Mouse (Mus musculus): ENCODE data around the gene Nsg1. TPM values are rescaled to one million over a fixed set of nuclear protein-coding genes. Genes with fewer than 3 reads are reported as not detected.
A peak's percentile ranks its signal among the peaks of the same experiment; 100 is the strongest.

Gene Nsg1
- polyA plus RNA-seq, 1 experiment, result 314 TPM

- Histone ChIP-seq H3K27ac (ENCODE audit: insufficient read depth, low read length) (peak overlapping the region; percentile 72), H3K4me3 (ENCODE audit: insufficient read depth, low read length) (no peak overlapping the region), H3K4me1 (ENCODE audit: control insufficient read depth, insufficient read depth, low read length) (peaks cover 27% of the 10 kb centered on the region)
- TF ChIP-seq POLR2A (IDR thresholded peaks at IDR 0.05; ENCODE audit: extremely low read depth, insufficient read depth, low read length), result no peak
- TF ChIP-seq CTCF (IDR thresholded peaks at IDR 0.05; ENCODE audit: extremely low read depth, insufficient read depth, low read length), result no peak
Observed at GRCm38 (mm10) chr5:38151264-38151663, 8.4 kb downstream of the Nsg1 start.

- Histone ChIP-seq H3K27ac (ENCODE audit: insufficient read depth, low read length) (no peak overlapping the region), H3K4me3 (ENCODE audit: insufficient read depth, low read length) (no peak overlapping the region), H3K4me1 (ENCODE audit: control insufficient read depth, insufficient read depth, low read length) (peaks cover 15% of the 10 kb centered on the region)
- TF ChIP-seq POLR2A (IDR thresholded peaks at IDR 0.05; ENCODE audit: extremely low read depth, insufficient read depth, low read length) (no peak), CTCF (IDR thresholded peaks at IDR 0.05; ENCODE audit: extremely low read depth, insufficient read depth, low read length) (no peak)
Observed at GRCm38 (mm10) chr5:38146524-38146923, 13.2 kb downstream of the Nsg1 start.

GRCm38 (mm10) chr5:38140893-38141292 is 18.8 kb downstream of the Nsg1 start:
- TF ChIP-seq CTCF (IDR thresholded peaks at IDR 0.05; ENCODE audit: extremely low read depth, insufficient read depth, low read length) (no peak), POLR2A (IDR thresholded peaks at IDR 0.05; ENCODE audit: extremely low read depth, insufficient read depth, low read length) (no peak)
- no peak overlapping the region for H3K27ac ChIP-seq (ENCODE audit: insufficient read depth, low read length)
- no peak overlapping the region for H3K4me3 ChIP-seq (ENCODE audit: insufficient read depth, low read length)
- H3K4me1 ChIP-seq (ENCODE audit: control insufficient read depth, insufficient read depth, low read length), result no peaks in the 10 kb centered on the region

DNA sequence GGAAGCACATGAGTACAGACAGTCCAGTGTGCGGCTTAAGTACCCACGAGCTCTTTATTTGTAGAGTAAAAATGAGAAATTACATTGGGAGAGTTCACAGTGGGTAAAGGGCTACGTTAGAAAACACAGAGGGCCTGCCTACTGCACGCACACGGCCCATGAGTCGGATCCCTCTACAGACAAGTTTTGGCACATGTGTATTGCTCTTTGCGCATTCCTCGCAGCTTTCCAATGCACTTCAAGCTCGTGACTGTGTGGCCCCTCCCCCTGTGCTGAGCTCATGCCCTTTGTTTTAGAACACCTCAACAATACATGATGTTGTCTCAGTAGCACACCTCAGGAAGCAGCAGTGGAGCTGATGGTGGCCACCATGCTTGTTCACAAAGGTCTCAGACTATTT is 22.5 kb downstream of the Nsg1 start:
- H3K27ac ChIP-seq (ENCODE audit: insufficient read depth, low read length), result no peak overlapping the region
- no peak overlapping the region for H3K4me3 ChIP-seq (ENCODE audit: insufficient read depth, low read length)
- no peaks in the 10 kb centered on the region for H3K4me1 ChIP-seq (ENCODE audit: control insufficient read depth, insufficient read depth, low read length)
- no peak for TF ChIP-seq CTCF (IDR thresholded peaks at IDR 0.05; ENCODE audit: extremely low read depth, insufficient read depth, low read length)
- TF ChIP-seq POLR2A (IDR thresholded peaks at IDR 0.05; ENCODE audit: extremely low read depth, insufficient read depth, low read length), result no peak

- no peak overlapping the region for H3K4me3 ChIP-seq (ENCODE audit: insufficient read depth, low read length)
- H3K4me1 ChIP-seq (ENCODE audit: control insufficient read depth, insufficient read depth, low read length), result no peaks in the 10 kb centered on the region
- H3K27ac ChIP-seq (ENCODE audit: insufficient read depth, low read length), result no peak overlapping the region
- TF ChIP-seq POLR2A (IDR thresholded peaks at IDR 0.05; ENCODE audit: extremely low read depth, insufficient read depth, low read length) (no peak), CTCF (IDR thresholded peaks at IDR 0.05; ENCODE audit: extremely low read depth, insufficient read depth, low read length) (no peak)
Observed at GRCm38 (mm10) chr5:38136247-38136646, 23.5 kb downstream of the Nsg1 start.

DNA sequence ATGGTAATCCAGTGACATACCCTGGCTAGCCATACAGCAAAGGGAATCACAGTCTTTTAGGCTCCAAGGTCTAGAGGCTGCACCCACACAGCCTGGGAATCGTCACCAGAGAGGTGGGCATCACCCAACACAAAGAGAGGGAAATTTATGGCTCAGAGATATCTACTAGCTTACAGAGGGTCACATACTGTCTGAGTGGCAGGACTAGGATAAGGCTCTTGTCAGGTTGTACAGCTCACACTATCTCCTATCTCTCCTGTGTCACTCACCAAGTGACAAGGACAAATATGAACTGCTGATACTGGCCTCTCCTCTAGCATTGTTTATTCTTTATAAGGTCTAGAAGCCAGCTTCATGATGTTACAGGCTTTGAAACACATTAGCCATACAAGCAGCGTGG is 30.4 kb downstream of the Nsg1 start:
- Histone ChIP-seq H3K4me1 (ENCODE audit: control insufficient read depth, insufficient read depth, low read length) (no peaks in the 10 kb centered on the region), H3K27ac (ENCODE audit: insufficient read depth, low read length) (no peak overlapping the region), H3K4me3 (ENCODE audit: insufficient read depth, low read length) (no peak overlapping the region)
- TF ChIP-seq CTCF (IDR thresholded peaks at IDR 0.05; ENCODE audit: extremely low read depth, insufficient read depth, low read length) (no peak), POLR2A (IDR thresholded peaks at IDR 0.05; ENCODE audit: extremely low read depth, insufficient read depth, low read length) (no peak)

GRCm38 (mm10) chr5:38126519-38127306 is 33.0 kb downstream of the Nsg1 start:
- TF ChIP-seq POLR2A (IDR thresholded peaks at IDR 0.05; ENCODE audit: extremely low read depth, insufficient read depth, low read length) (no peak), CTCF (IDR thresholded peaks at IDR 0.05; ENCODE audit: extremely low read depth, insufficient read depth, low read length) (no peak)
- Histone ChIP-seq H3K27ac (ENCODE audit: insufficient read depth, low read length) (no peak overlapping the region), H3K4me3 (ENCODE audit: insufficient read depth, low read length) (no peak overlapping the region), H3K4me1 (ENCODE audit: control insufficient read depth, insufficient read depth, low read length) (no peaks in the 10 kb centered on the region)

- TF ChIP-seq POLR2A (IDR thresholded peaks at IDR 0.05; ENCODE audit: extremely low read depth, insufficient read depth, low read length), result no peak
- no peak for TF ChIP-seq CTCF (IDR thresholded peaks at IDR 0.05; ENCODE audit: extremely low read depth, insufficient read depth, low read length)
- H3K27ac ChIP-seq (ENCODE audit: insufficient read depth, low read length), result no peak overlapping the region
Observed at GRCm38 (mm10) chr5:38121699-38122098, 38.0 kb downstream of the Nsg1 start.

GRCm38 (mm10) chr5:38119268-38119667 is 40.4 kb downstream of the Nsg1 start:
- no peak overlapping the region for H3K4me3 ChIP-seq (ENCODE audit: insufficient read depth, low read length)
- H3K4me1 ChIP-seq (ENCODE audit: control insufficient read depth, insufficient read depth, low read length), result peaks cover 8% of the 10 kb centered on the region
- no peak overlapping the region for H3K27ac ChIP-seq (ENCODE audit: insufficient read depth, low read length)
- no peak for TF ChIP-seq CTCF (IDR thresholded peaks at IDR 0.05; ENCODE audit: extremely low read depth, insufficient read depth, low read length)
- no peak for TF ChIP-seq POLR2A (IDR thresholded peaks at IDR 0.05; ENCODE audit: extremely low read depth, insufficient read depth, low read length)

More at GRCm38 (mm10) chr5:38121699-38122098, 38.0 kb downstream of the Nsg1 start:
- Histone ChIP-seq H3K4me3 (ENCODE audit: insufficient read depth, low read length) (no peak overlapping the region), H3K4me1 (ENCODE audit: control insufficient read depth, insufficient read depth, low read length) (peaks cover 8% of the 10 kb centered on the region)

- peak overlapping the region; percentile 15; the same call in 1 of the 2 replicates for H3K27ac ChIP-seq (ENCODE audit: insufficient read depth, low read length)
Observed at GRCm38 (mm10) chr5:38117056-38117455, 42.7 kb downstream of the Nsg1 start.

More at GRCm38 (mm10) chr5:38117056-38117455, 42.7 kb downstream of the Nsg1 start:
- no peak for TF ChIP-seq POLR2A (IDR thresholded peaks at IDR 0.05; ENCODE audit: extremely low read depth, insufficient read depth, low read length)
- TF ChIP-seq CTCF (IDR thresholded peaks at IDR 0.05; ENCODE audit: extremely low read depth, insufficient read depth, low read length), result no peak
- peaks cover 8% of the 10 kb centered on the region for H3K4me1 ChIP-seq (ENCODE audit: control insufficient read depth, insufficient read depth, low read length)
- H3K4me3 ChIP-seq (ENCODE audit: insufficient read depth, low read length), result no peak overlapping the region
